Mouse (Mus musculus) gastrocnemius, adult 2 months (tissue): ENCODE data around the gene Cep170b. TPM values are rescaled to one million over a fixed set of nuclear protein-coding genes. Genes with fewer than 3 reads are reported as not detected.
A peak's percentile ranks its signal among the peaks of the same experiment; 100 is the strongest.

Experiments
- DNase-seq: peaks from one replicate; pipeline ENCODE4 v3.0.0; 2022
- H3K27ac ChIP-seq: fragments of 200-600 bp; 2 replicates; pipeline ENCODE4 v1.8.1; 2022; ENCODE audit warnings: mild to moderate bottlenecking
- H3K4me3 ChIP-seq: fragments of 200-600 bp; 2 replicates; pipeline ENCODE4 v1.8.1; 2022; ENCODE audit warnings: mild to moderate bottlenecking, moderate library complexity
- CTCF ChIP-seq: fragments of 200-600 bp; IDR thresholded peaks from 2 replicates; pipeline ENCODE4 v1.8.1; 2022; ENCODE audit warnings: antibody characterized with exemption, mild to moderate bottlenecking, moderate library complexity
- intact Hi-C: fragments of 180-260 bp; cut with DNase I; formaldehyde crosslinking; loops from one replicate; pipeline ENCODE4 v1.15.1; 2025
- total RNA-seq, 2 experiments: library from RNA; stranded (reverse); gene quantifications; 2 replicates each; pipeline ENCODE4 v1.2.3; 2021

The Cep170b gene
- total RNA-seq, 2 experiments from 2014 or later: 9.8 to 13.6 TPM

DNA sequence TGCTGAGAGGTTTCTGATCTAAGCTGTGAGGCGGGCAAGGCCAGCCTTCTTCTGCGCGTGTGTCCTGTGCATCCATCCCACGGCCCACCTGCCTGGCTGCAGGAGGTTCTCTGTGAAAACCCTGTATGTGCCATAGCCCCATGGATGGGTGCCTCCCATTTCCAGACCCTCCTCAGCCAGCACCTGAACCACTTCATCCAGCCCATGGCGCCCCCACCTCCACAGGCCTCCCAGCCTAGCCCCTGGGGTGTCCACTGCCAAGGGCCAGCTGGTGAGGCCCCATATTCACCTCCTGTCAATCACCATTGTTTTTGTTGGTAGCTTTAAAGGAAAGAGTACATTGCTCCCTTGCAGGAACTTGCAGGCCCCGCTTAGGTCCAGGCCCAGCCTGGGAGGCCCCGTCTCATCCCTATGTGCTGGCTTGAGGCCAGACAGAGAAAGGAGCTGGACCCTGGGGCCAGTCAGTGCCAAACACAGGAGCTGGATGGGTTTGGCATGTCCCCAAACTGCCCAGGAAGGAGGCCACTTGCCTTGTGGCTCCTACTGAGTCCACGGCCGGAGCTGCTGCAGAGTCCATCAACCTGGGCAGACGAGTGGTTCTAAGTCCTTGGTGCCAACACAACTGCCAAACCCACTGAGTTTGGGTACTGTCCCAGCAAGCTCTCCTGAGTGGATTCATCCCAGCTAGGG is 24.8 kb downstream of the Cep170b start:
- DNase-seq: peak; percentile 27
- no peak overlapping the region for H3K27ac ChIP-seq
- no peak for TF ChIP-seq CTCF
- intact Hi-C loops: no loop called here
- H3K4me3 ChIP-seq: no peak overlapping the region

GRCm38 (mm10) chr12:112745716-112746115 is 25.5 kb downstream of the Cep170b start:
- Histone ChIP-seq H3K27ac (no peak overlapping the region), H3K4me3 (no peak overlapping the region)
- peak; percentile 24 for DNase-seq
- intact Hi-C loops: loop anchor here (2.0 kb wide), 1 partner anchor 97 kb away; no protein-coding TSS in a partner anchor
- TF ChIP-seq CTCF: no peak

- Histone ChIP-seq H3K27ac (no peak overlapping the region), H3K4me3 (no peak overlapping the region)
- no peak for DNase-seq
- TF ChIP-seq CTCF: no peak
- intact Hi-C loops: loop anchor here (2.0 kb wide), 1 partner anchor 96 kb away; no protein-coding TSS in a partner anchor
Observed at GRCm38 (mm10) chr12:112746461-112746807, 26.2 kb downstream of the Cep170b start.

GRCm38 (mm10) chr12:112746808-112747605 is 26.8 kb downstream of the Cep170b start:
- intact Hi-C loops: loop anchor here (2.0 kb wide), 1 partner anchor 96 kb away; no protein-coding TSS in a partner anchor
- 0 out of 2 replicates have a peak overlapping the region, but pooled peaks have one; percentile 28 for H3K27ac ChIP-seq
- H3K4me3 ChIP-seq: peak overlapping the region; percentile 21; the same call in 1 of the 2 replicates
- DNase-seq: peak; percentile 25
- peak; percentile 67 for TF ChIP-seq CTCF

- intact Hi-C loops: loop anchor here (2.0 kb wide), 1 partner anchor 95 kb away; no protein-coding TSS in a partner anchor
- DNase-seq: peak; percentile 8
- TF ChIP-seq CTCF: no peak
- no peak overlapping the region for H3K4me3 ChIP-seq
- H3K27ac ChIP-seq: no peak overlapping the region
Observed at GRCm38 (mm10) chr12:112747606-112747970, 27.3 kb downstream of the Cep170b start.

- H3K4me3 ChIP-seq: no peak overlapping the region
- H3K27ac ChIP-seq: no peak overlapping the region
- no peak for TF ChIP-seq CTCF
- intact Hi-C loops: no loop called here
- DNase-seq: peak; percentile 12
Observed at GRCm38 (mm10) chr12:112750976-112751375, 30.7 kb downstream of the Cep170b start.

DNA sequence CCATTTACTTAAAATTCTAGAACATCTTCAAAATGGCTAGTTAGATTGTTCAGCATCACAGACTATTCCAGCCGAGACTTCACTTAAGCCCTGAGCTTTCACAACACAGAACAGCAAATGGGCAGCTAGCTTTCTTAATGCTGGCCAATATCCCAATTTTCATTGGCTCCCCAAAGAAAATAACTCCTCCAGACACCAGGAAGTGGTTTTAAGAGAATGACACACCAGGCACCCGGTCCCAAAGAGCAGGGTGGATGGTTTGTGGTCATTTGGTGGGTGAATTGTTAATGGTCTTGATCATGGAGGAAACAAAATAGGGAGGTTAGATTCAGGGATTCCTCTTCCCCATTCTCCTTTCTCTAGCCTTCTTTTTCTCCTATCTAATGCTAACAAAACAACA is 32.1 kb downstream of the Cep170b start:
- Histone ChIP-seq H3K27ac (no peak overlapping the region), H3K4me3 (no peak overlapping the region)
- intact Hi-C loops: no loop called here
- TF ChIP-seq CTCF: no peak
- no peak for DNase-seq

DNA sequence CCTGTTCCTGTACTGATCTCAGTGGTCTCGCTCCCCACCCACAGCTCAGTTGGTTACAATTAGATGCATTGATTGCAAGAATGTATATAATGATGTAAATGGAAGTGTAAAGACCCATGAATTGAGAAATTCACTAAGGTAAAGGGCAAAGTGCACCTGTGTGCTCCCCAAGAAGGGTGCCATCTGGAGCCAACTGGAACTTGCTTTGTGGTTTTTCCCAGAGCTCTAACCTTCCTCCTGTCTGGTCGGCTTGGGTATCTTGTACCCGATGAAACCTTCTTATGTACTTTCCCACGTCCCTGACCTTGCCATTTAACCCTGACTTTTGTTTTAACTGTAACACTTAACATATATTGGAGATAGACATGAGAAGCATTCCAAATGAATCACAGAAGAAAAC is 35.6 kb downstream of the Cep170b start:
- intact Hi-C loops: no loop called here
- no peak for TF ChIP-seq CTCF
- no peak for DNase-seq
- Histone ChIP-seq H3K27ac (no peak overlapping the region), H3K4me3 (no peak overlapping the region)

DNA sequence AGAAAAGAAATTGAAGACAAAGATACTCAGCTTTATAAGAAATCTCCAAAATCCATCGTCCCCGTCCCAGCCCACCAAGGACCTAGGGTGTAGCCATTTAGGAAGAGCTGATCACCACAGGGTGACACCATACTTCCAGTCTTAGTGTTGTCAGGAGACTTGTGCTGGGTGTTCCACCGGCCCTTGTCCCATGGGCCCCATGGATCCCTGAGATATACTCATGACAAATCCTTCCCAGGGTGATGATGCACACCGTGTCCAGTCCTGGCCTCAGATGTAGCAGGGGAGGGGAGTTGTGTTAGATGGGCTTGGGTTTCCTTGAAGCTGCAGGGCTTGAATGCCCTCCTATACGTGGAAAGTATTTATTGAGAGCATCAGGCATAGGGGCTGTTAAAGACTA is 37.6 kb downstream of the Cep170b start:
- DNase-seq: no peak
- TF ChIP-seq CTCF: no peak
- intact Hi-C loops: no loop called here
- Histone ChIP-seq H3K27ac (no peak overlapping the region), H3K4me3 (no peak overlapping the region)

DNA sequence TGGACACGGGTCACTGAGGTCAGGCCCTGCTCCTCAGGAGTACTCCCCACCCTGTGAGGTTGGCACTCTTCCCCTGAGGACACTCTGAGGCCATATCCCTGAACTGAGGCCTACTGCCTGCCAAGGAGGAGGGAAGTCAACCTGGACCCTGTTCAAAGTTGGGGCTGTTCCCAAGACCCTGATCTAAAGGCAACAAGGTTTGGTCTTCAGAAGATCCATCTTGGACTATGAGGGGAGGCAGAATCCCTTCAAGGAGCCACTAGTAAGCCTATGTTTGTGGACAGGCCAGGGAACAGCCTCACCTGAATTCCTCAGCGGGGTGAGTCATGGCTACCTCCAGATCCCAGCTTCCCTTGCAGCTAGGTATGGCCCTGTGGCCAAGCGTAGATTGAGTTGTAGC is 39.2 kb downstream of the Cep170b start:
- no peak for DNase-seq
- Histone ChIP-seq H3K27ac (no peak overlapping the region), H3K4me3 (no peak overlapping the region)
- intact Hi-C loops: no loop called here
- no peak for TF ChIP-seq CTCF

- no peak for TF ChIP-seq CTCF
- intact Hi-C loops: no loop called here
- Histone ChIP-seq H3K27ac (peak within 1 kb of the TSS; percentile 10; the same call in 1 of the 2 replicates), H3K4me3 (peak within 1 kb of the TSS; percentile 49)
- DNase-seq: no peak
Observed at GRCm38 (mm10) chr12:112760154-112760926, 40.1 kb downstream of the Cep170b start, which contains the start of gene Pld4. Gene Pld4, plus strand, starts transcription at chr12:112760655.

DNA sequence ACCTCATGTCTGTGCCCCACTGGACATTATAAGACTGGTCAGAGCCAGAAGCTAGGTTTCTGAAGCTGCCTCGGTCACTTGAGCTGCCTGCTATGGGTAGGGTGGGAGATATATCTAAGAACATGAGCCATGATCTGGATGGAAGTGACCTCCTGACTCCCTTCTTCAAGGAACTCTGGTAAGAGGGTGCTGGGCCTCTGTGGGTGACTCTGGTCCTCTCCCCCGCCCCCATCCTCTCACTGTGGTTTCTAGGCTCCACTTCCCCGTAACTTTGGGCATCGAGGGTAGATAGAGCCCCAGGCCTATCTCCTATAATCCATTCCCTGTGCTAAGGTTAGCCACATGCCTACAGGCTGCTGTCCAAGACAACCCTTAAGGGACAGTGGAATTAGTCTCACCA is 41.2 kb downstream of the Cep170b start:
- TF ChIP-seq CTCF: no peak
- peak overlapping the region; percentile 49 for H3K4me3 ChIP-seq
- H3K27ac ChIP-seq: peak overlapping the region; percentile 16; the same call in 1 of the 2 replicates
- DNase-seq: no peak
- intact Hi-C loops: no loop called here
